Mouse (Mus musculus) macrophage (primary cell): Measurements from ENCODE around the gene Gm26741. TPM values are rescaled to one million over a fixed set of nuclear protein-coding genes. Genes with fewer than 3 reads are reported as not detected.
"Not testable (repeated sequence)": the region's sequence is repeated elsewhere in the genome, so short reads cannot be mapped to it uniquely, and the experiment has no call there.

Experiments
- H3K27ac ChIP-seq: fragments of 350-480 bp; formaldehyde crosslinking; 2 replicates; pipeline ENCODE4 v1.9.0; 2021
- H3K36me3 ChIP-seq: fragments of 350-480 bp; formaldehyde crosslinking; 2 replicates; pipeline ENCODE4 v1.9.0; 2021; ENCODE audit errors: inconsistent target
- H3K4me3 ChIP-seq: fragments of 350-480 bp; formaldehyde crosslinking; 2 replicates; pipeline ENCODE4 v1.9.0; 2021; ENCODE audit errors: inconsistent target
- H3K79me2 ChIP-seq: fragments of 350-480 bp; formaldehyde crosslinking; 2 replicates; pipeline ENCODE4 v1.9.0; 2021; ENCODE audit errors: inconsistent target
- WGBS: methylation state at CpG from one replicate; pipeline ENCODE4 v1.1.7; 2026; ENCODE audit warnings: inconsistent platforms; ENCODE audit not compliant: missing documents; 5-methylcytosine and 5-hydroxymethylcytosine counted together
- polyA plus RNA-seq: library from polyadenylated mRNA; stranded (reverse); fragments of 250-400 nt; gene quantifications from 3 replicates; pipeline ENCODE4 v1.2.4, GENCODE M21; 2018; ENCODE audit warnings: inconsistent platforms
- total RNA-seq, 78 experiments: library from RNA; depleted of rRNA; stranded (reverse); fragments of 250-400 nt; gene quantifications; 1 replicate in 9 of 78; 2 replicates in 24 of 78; 3 replicates in 43 of 78; 4 replicates in 2 of 78; pipeline ENCODE4 v1.2.4; 2018; ENCODE audit warnings: inconsistent platforms in 56 of 78

Gene Gm26741
- total RNA-seq (2018; cell fraction: chromatin; rRNA removed): not detected
- not detected for total RNA-seq (2018; cell fraction: cytosol; rRNA removed)
- not detected for total RNA-seq (2018; cell fraction: nucleus; rRNA removed)
- polyA plus RNA-seq: not detected in 3 replicates

GRCm38 (mm10) chr10:52358467-52358866 lies at the start of gene Gm26741:
Gene Gm26741, plus strand, starts transcription at chr10:52358767.
- H3K36me3 ChIP-seq: no peaks in the 10 kb centered on the region
- WGBS: 95% methylated on average over 2 of the region's 2 CpGs
- H3K79me2 ChIP-seq: no peaks in the 10 kb centered on the region; the same call in 1 of the 2 replicates
- H3K27ac ChIP-seq: no peak within 1 kb of the TSS
- H3K4me3 ChIP-seq: no peak within 1 kb of the TSS

GRCm38 (mm10) chr10:52309196-52309595 lies 49.4 kb upstream of the Gm26741 start:
- Histone ChIP-seq H3K36me3 (no peaks in the 10 kb centered on the region), H3K27ac (no peak overlapping the region), H3K79me2 (no peaks in the 10 kb centered on the region), H3K4me3 (no peak overlapping the region)
- WGBS: 72% methylated on average over 8 of the region's 8 CpGs

- 94% methylated on average over 26 of the region's 28 CpGs for WGBS
- Histone ChIP-seq H3K4me3 (no peak overlapping the region), H3K36me3 (no peaks in the 10 kb centered on the region), H3K27ac (no peak overlapping the region), H3K79me2 (no peaks in the 10 kb centered on the region)
These were observed 38.9 kb upstream of the Gm26741 start for GRCm38 (mm10) chr10:52319506-52320286.

GRCm38 (mm10) chr10:52321918-52322317 lies 36.6 kb upstream of the Gm26741 start:
- WGBS: 94% methylated on average over 2 of the region's 3 CpGs
- H3K27ac ChIP-seq: no peak overlapping the region
- H3K4me3 ChIP-seq: no peak overlapping the region
- no peaks in the 10 kb centered on the region for H3K79me2 ChIP-seq
- H3K36me3 ChIP-seq: no peaks in the 10 kb centered on the region

GRCm38 (mm10) chr10:52331007-52331406 lies 27.6 kb upstream of the Gm26741 start:
- Histone ChIP-seq H3K36me3 (no peaks in the 10 kb centered on the region), H3K27ac (no peak overlapping the region), H3K4me3 (no peak overlapping the region), H3K79me2 (no peaks in the 10 kb centered on the region)
- 0% methylated on average over 1 of the region's 1 CpGs for WGBS

- not testable (repeated sequence) for H3K4me3 ChIP-seq, H3K27ac ChIP-seq, H3K79me2 ChIP-seq
- H3K36me3 ChIP-seq: peaks cover 29% of the 10 kb centered on the region
- 100% methylated on average over 2 of the region's 4 CpGs for WGBS
These were observed 15.2 kb upstream of the Gm26741 start for GRCm38 (mm10) chr10:52343324-52343723.

GRCm38 (mm10) chr10:52353184-52353583 lies 5.4 kb upstream of the Gm26741 start:
- no peak overlapping the region for H3K27ac ChIP-seq
- no peaks in the 10 kb centered on the region for H3K79me2 ChIP-seq
- H3K36me3 ChIP-seq: peaks cover 46% of the 10 kb centered on the region
- WGBS: 89% methylated on average over 9 of the region's 9 CpGs
- no peak overlapping the region for H3K4me3 ChIP-seq

GRCm38 (mm10) chr10:52360241-52360735 lies 1.7 kb downstream of the Gm26741 start:
- WGBS: 98% methylated on average over 4 of the region's 4 CpGs
- Histone ChIP-seq H3K36me3 (no peaks in the 10 kb centered on the region), H3K4me3 (no peak overlapping the region), H3K27ac (no peak overlapping the region), H3K79me2 (peaks cover 5% of the 10 kb centered on the region; the same call in 1 of the 2 replicates)

GRCm38 (mm10) chr10:52360862-52361609 lies 2.5 kb downstream of the Gm26741 start:
- WGBS: 96% methylated on average over 9 of the region's 9 CpGs
- H3K79me2 ChIP-seq: peaks cover 5% of the 10 kb centered on the region; the same call in 1 of the 2 replicates
- H3K27ac ChIP-seq: no peak overlapping the region
- no peaks in the 10 kb centered on the region for H3K36me3 ChIP-seq
- H3K4me3 ChIP-seq: no peak overlapping the region

GRCm38 (mm10) chr10:52368376-52368775 lies 9.8 kb downstream of the Gm26741 start:
- 96% methylated on average over 4 of the region's 4 CpGs for WGBS
- no peak overlapping the region for H3K27ac ChIP-seq
- no peaks in the 10 kb centered on the region for H3K36me3 ChIP-seq
- H3K79me2 ChIP-seq: peaks cover 50% of the 10 kb centered on the region
- H3K4me3 ChIP-seq: no peak overlapping the region

GRCm38 (mm10) chr10:52373834-52374233 lies 15.3 kb downstream of the Gm26741 start:
- Histone ChIP-seq H3K27ac (no peak overlapping the region), H3K4me3 (no peak overlapping the region), H3K36me3 (no peaks in the 10 kb centered on the region), H3K79me2 (peaks cover 92% of the 10 kb centered on the region)
- WGBS: 100% methylated on average over 4 of the region's 4 CpGs

GRCm38 (mm10) chr10:52374651-52375050 lies 16.1 kb downstream of the Gm26741 start:
- no peak overlapping the region for H3K4me3 ChIP-seq
- H3K36me3 ChIP-seq: no peaks in the 10 kb centered on the region
- no peak overlapping the region for H3K27ac ChIP-seq
- H3K79me2 ChIP-seq: peaks cover 96% of the 10 kb centered on the region

GRCm38 (mm10) chr10:52376422-52376821 lies 17.9 kb downstream of the Gm26741 start:
- WGBS: 7% methylated on average over 2 of the region's 2 CpGs
- no peaks in the 10 kb centered on the region for H3K36me3 ChIP-seq
- H3K4me3 ChIP-seq: no peak overlapping the region
- no peak overlapping the region for H3K27ac ChIP-seq
- peaks cover 99% of the 10 kb centered on the region for H3K79me2 ChIP-seq

- Histone ChIP-seq H3K36me3 (no peaks in the 10 kb centered on the region), H3K79me2 (peaks cover 88% of the 10 kb centered on the region), H3K4me3 (no peak overlapping the region), H3K27ac (no peak overlapping the region)
- 100% methylated on average over 2 of the region's 2 CpGs for WGBS
These were observed 19.2 kb downstream of the Gm26741 start for GRCm38 (mm10) chr10:52377813-52378212.

GRCm38 (mm10) chr10:52381321-52381801 lies 22.8 kb downstream of the Gm26741 start:
- Histone ChIP-seq H3K4me3 (peak overlapping the region; percentile 85), H3K27ac (no peak overlapping the region), H3K79me2 (peaks cover 53% of the 10 kb centered on the region), H3K36me3 (no peaks in the 10 kb centered on the region)
- 1% methylated on average over 19 of the region's 19 CpGs for whole genome bisulfite sequencing
